In the genomic region with DNA sequence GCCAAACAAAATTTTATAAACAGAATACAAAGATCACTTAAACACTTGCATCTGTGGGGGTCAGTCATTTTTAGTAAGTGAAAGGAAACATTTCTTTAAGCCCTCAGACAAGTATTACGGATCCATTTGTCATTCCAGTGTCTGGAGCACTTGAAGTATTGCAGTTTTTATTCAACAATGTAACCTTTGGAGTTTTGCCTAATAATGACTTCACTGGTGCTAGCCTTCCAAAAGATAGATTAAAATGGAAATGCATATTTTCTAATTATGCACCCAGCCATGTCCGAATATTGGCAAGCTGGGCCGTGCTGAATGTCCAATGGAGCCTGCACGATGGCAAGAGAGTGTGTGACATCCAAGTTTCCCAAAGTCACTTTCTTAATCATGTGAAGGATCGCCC, we compare ENCODE assay signal across 22 mouse cellular contexts.
DNase-seq lines count a peak whose midpoint lies in the region; ATAC-seq and TF ChIP-seq lines count a peak whose summit lies in the region.
"Had no signal": no experiment of that assay in that cellular context is flagged by ENCODE, and none has a peak within 500 bp of the region (broad histone marks: within the 10 kb centered on the region; RNA-seq: fewer than 3 reads in every experiment).

No protein-coding gene starts in this region.

- TF ChIP-seq EP300 in lung, postnatal 0 days (IDR thresholded peaks at IDR 0.05), result no peak

- 0 out of 2 replicates have a peak, but pooled peaks cover 3% of the 10 kb centered on the region for H3K36me3 ChIP-seq in embryonic facial prominence, embryonic 14.5 days (ENCODE audit: control insufficient read depth, insufficient read depth, low read length)
- no peaks in the 10 kb centered on the region for H3K36me3 ChIP-seq in embryonic facial prominence, embryonic 10.5 days (replicated peaks)
- 0 out of 2 replicates have a peak, but pooled peaks cover under 1% of the 10 kb centered on the region for H3K36me3 ChIP-seq in kidney, embryonic 16.5 days (ENCODE audit: insufficient read depth, low read length)
- H3K36me3 ChIP-seq in lung, embryonic 14.5 days (ENCODE audit: insufficient read depth), result no peaks in the 10 kb centered on the region
- no peaks in the 10 kb centered on the region for H3K36me3 ChIP-seq in lung, postnatal 0 days (ENCODE audit: insufficient read depth, low read length)
- no peaks in the 10 kb centered on the region for H3K36me3 ChIP-seq in limb, embryonic 15.5 days
- H3K36me3 ChIP-seq in intestine, embryonic 15.5 days, result no peaks in the 10 kb centered on the region
- H3K36me3 ChIP-seq: embryonic facial prominence, embryonic 13.5 days; heart, embryonic 12.5 days; hindbrain, embryonic 10.5 days had no signal

- no peak overlapping the region for H3K4me3 ChIP-seq in embryonic facial prominence, embryonic 14.5 days (ENCODE audit: low read depth, low read length)
- no peak overlapping the region for H3K4me3 ChIP-seq in embryonic facial prominence, embryonic 10.5 days
- 0 out of 2 replicates have a peak overlapping the region, but pooled peaks have one; percentile 12 for H3K4me3 ChIP-seq in kidney, embryonic 16.5 days (ENCODE audit: low read length)
- no peak overlapping the region for H3K4me3 ChIP-seq in lung, embryonic 14.5 days (ENCODE audit: low read depth, low read length)
- no peak overlapping the region for H3K4me3 ChIP-seq in lung, postnatal 0 days (ENCODE audit: low read depth, low read length)
- no peak overlapping the region for H3K4me3 ChIP-seq in limb, embryonic 15.5 days
- no peak overlapping the region for H3K4me3 ChIP-seq in intestine, embryonic 15.5 days (replicated peaks)
- H3K4me3 ChIP-seq: embryonic facial prominence, embryonic 13.5 days; forebrain, embryonic 13.5 days; heart, embryonic 12.5 days; hindbrain, embryonic 10.5 days had no signal

- no peak overlapping the region for H3K27ac ChIP-seq in embryonic facial prominence, embryonic 14.5 days (replicated peaks; ENCODE audit: low read depth, low read length)
- no peak overlapping the region for H3K27ac ChIP-seq in embryonic facial prominence, embryonic 10.5 days (replicated peaks)
- no peak overlapping the region for H3K27ac ChIP-seq in kidney, embryonic 16.5 days (ENCODE audit: low read length)
- H3K27ac ChIP-seq in lung, embryonic 14.5 days (ENCODE audit: low read depth), result no peak overlapping the region
- H3K27ac ChIP-seq in lung, postnatal 0 days (ENCODE audit: low read length), result no peak overlapping the region
- H3K27ac ChIP-seq in limb, embryonic 15.5 days, result no peak overlapping the region
- H3K27ac ChIP-seq in intestine, embryonic 15.5 days, result no peak overlapping the region
- H3K27ac ChIP-seq: embryonic facial prominence, embryonic 13.5 days; forebrain, embryonic 13.5 days; gastrocnemius, adult 2 months; hindbrain, embryonic 10.5 days; hindbrain, embryonic 14.5 days had no signal

- no peak overlapping the region for H3K9ac ChIP-seq in embryonic facial prominence, embryonic 14.5 days (ENCODE audit: low read depth, low read length)
- no peak overlapping the region for H3K9ac ChIP-seq in kidney, embryonic 16.5 days (replicated peaks; ENCODE audit: low read length)
- H3K9ac ChIP-seq in lung, embryonic 14.5 days, result no peak overlapping the region
- H3K9ac ChIP-seq in lung, postnatal 0 days (replicated peaks; ENCODE audit: low read depth), result no peak overlapping the region
- no peak overlapping the region for H3K9ac ChIP-seq in limb, embryonic 15.5 days
- H3K9ac ChIP-seq in intestine, embryonic 15.5 days, result no peak overlapping the region
- H3K9ac ChIP-seq: embryonic facial prominence, embryonic 13.5 days; forebrain, embryonic 13.5 days; forebrain, postnatal 0 days; heart, embryonic 12.5 days; hindbrain, embryonic 14.5 days had no signal

- 0 out of 2 replicates have a peak, but pooled peaks cover 3% of the 10 kb centered on the region for H3K9me3 ChIP-seq in embryonic facial prominence, embryonic 14.5 days (ENCODE audit: control insufficient read depth, low read length)
- no peaks in the 10 kb centered on the region for H3K9me3 ChIP-seq in embryonic facial prominence, embryonic 10.5 days
- H3K9me3 ChIP-seq in kidney, embryonic 16.5 days (ENCODE audit: low read length), result peaks cover 4% of the 10 kb centered on the region; the same call in 1 of the 2 replicates
- H3K9me3 ChIP-seq in lung, embryonic 14.5 days (ENCODE audit: low read depth, low read length), result 0 out of 2 replicates have a peak, but pooled peaks cover under 1% of the 10 kb centered on the region
- H3K9me3 ChIP-seq in lung, postnatal 0 days (ENCODE audit: low read length), result no peaks in the 10 kb centered on the region
- no peaks in the 10 kb centered on the region for H3K9me3 ChIP-seq in limb, embryonic 15.5 days
- H3K9me3 ChIP-seq in intestine, embryonic 15.5 days, result no peaks in the 10 kb centered on the region
- H3K9me3 ChIP-seq: forebrain, embryonic 13.5 days; hindbrain, embryonic 10.5 days had no signal

- ATAC-seq in embryonic facial prominence, embryonic 14.5 days (ENCODE audit: low read depth), result no peak
- no peak for ATAC-seq in kidney, embryonic 16.5 days (ENCODE audit: low FRiP score, low TSS enrichment)
- no peak for ATAC-seq in lung, embryonic 14.5 days (ENCODE audit: insufficient read depth)
- ATAC-seq in lung, postnatal 0 days, result no peak
- no peak for ATAC-seq in limb, embryonic 15.5 days (ENCODE audit: insufficient number of reproducible peaks, low FRiP score, low TSS enrichment, low read depth)
- ATAC-seq in intestine, embryonic 15.5 days, result no peak
- ATAC-seq: activated CD4-positive, CD25-positive, alpha-beta regulatory T cell, adult 4 months; forebrain, embryonic 13.5 days; forebrain, postnatal 0 days; Patski had no signal

- DNase-seq in embryonic facial prominence, embryonic 14.5 days (ENCODE audit: low spot score), result peak; percentile 58
- no peak for DNase-seq in embryonic facial prominence, embryonic 10.5 days (ENCODE audit: low spot score)
- DNase-seq in kidney, adult 8-10 months, result no peak
- DNase-seq in lung, embryonic 14.5 days, result peak; percentile 55
- no peak for DNase-seq in lung, postnatal 0 days (ENCODE audit: low spot score)
- DNase-seq: adrenal gland, adult 2 months; adrenal gland, postnatal 25 days; cerebellum, adult 18-20 months; cerebellum, postnatal 14 days; forebrain, postnatal 0 days; gastrocnemius, adult 2 months; gastrocnemius, postnatal 25 days had no signal

- no peak overlapping the region for H3K4me2 ChIP-seq in embryonic facial prominence, embryonic 14.5 days (ENCODE audit: low read depth, low read length)
- no peak overlapping the region for H3K4me2 ChIP-seq in kidney, embryonic 16.5 days (replicated peaks; ENCODE audit: low read depth, low read length)
- no peak overlapping the region for H3K4me2 ChIP-seq in lung, embryonic 14.5 days
- no peak overlapping the region for H3K4me2 ChIP-seq in lung, postnatal 0 days (replicated peaks; ENCODE audit: low read depth, low read length)
- 0 out of 2 replicates have a peak overlapping the region, but pooled peaks have one; percentile 8 for H3K4me2 ChIP-seq in limb, embryonic 15.5 days
- no peak overlapping the region for H3K4me2 ChIP-seq in intestine, embryonic 15.5 days (replicated peaks)
- H3K4me2 ChIP-seq: embryonic facial prominence, embryonic 13.5 days; forebrain, embryonic 13.5 days; heart, embryonic 12.5 days; hindbrain, embryonic 14.5 days had no signal

- no peak for TF ChIP-seq CTCF in lung, embryonic 14.5 days (IDR thresholded peaks at IDR 0.05; ENCODE audit: low read depth)
- no peak for TF ChIP-seq CTCF in lung, postnatal 0 days (IDR thresholded peaks at IDR 0.05)

- no peaks in the 10 kb centered on the region for H3K27me3 ChIP-seq in embryonic facial prominence, embryonic 14.5 days (replicated peaks; ENCODE audit: control insufficient read depth, insufficient read depth, low read length)
- H3K27me3 ChIP-seq in embryonic facial prominence, embryonic 10.5 days (replicated peaks; ENCODE audit: low read depth, poor library complexity, severe bottlenecking), result no peaks in the 10 kb centered on the region; the same call in 1 of the 2 replicates
- no peaks in the 10 kb centered on the region for H3K27me3 ChIP-seq in kidney, embryonic 16.5 days (ENCODE audit: insufficient read depth, low read length)
- no peaks in the 10 kb centered on the region for H3K27me3 ChIP-seq in lung, embryonic 14.5 days (ENCODE audit: insufficient read depth, low read length)
- no peaks in the 10 kb centered on the region for H3K27me3 ChIP-seq in lung, postnatal 0 days (replicated peaks; ENCODE audit: insufficient read depth, low read length)
- H3K27me3 ChIP-seq in limb, embryonic 15.5 days, result peaks cover 6% of the 10 kb centered on the region; the same call in 1 of the 2 replicates
- H3K27me3 ChIP-seq in intestine, embryonic 15.5 days (replicated peaks), result no peaks in the 10 kb centered on the region
- H3K27me3 ChIP-seq: embryonic facial prominence, embryonic 13.5 days; forebrain, embryonic 13.5 days; heart, embryonic 12.5 days; Patski had no signal

- peaks cover 24% of the 10 kb centered on the region for H3K4me1 ChIP-seq in embryonic facial prominence, embryonic 14.5 days (ENCODE audit: control insufficient read depth, insufficient read depth, low read length)
- H3K4me1 ChIP-seq in embryonic facial prominence, embryonic 10.5 days, result peaks cover 47% of the 10 kb centered on the region
- H3K4me1 ChIP-seq in kidney, embryonic 16.5 days (ENCODE audit: insufficient read depth, low read length), result peaks cover 15% of the 10 kb centered on the region
- no peaks in the 10 kb centered on the region for H3K4me1 ChIP-seq in lung, embryonic 14.5 days (ENCODE audit: insufficient read depth)
- H3K4me1 ChIP-seq in lung, postnatal 0 days (ENCODE audit: insufficient read depth, low read depth, low read length), result no peaks in the 10 kb centered on the region
- peaks cover 46% of the 10 kb centered on the region for H3K4me1 ChIP-seq in limb, embryonic 15.5 days
- H3K4me1 ChIP-seq in intestine, embryonic 15.5 days (replicated peaks), result peaks cover 5% of the 10 kb centered on the region; the same call in 1 of the 2 replicates

- 69% methylated on average over 5 of the region's 5 CpGs for WGBS in embryonic facial prominence, embryonic 14.5 days
- 93% methylated on average over 5 of the region's 5 CpGs for WGBS in embryonic facial prominence, embryonic 10.5 days
- WGBS in kidney, embryonic 16.5 days, result 35% methylated on average over 5 of the region's 5 CpGs
- WGBS in lung, embryonic 14.5 days, result 44% methylated on average over 5 of the region's 5 CpGs
- 58% methylated on average over 5 of the region's 5 CpGs for WGBS in lung, postnatal 0 days
- 37% methylated on average over 5 of the region's 5 CpGs for WGBS in limb, embryonic 15.5 days
- 56% methylated on average over 5 of the region's 5 CpGs for WGBS in intestine, embryonic 15.5 days

Comparison
In these comparisons a context has a peak if more than half of its experiments do, and no peak if none do; other contexts are left out.
1. DNase-seq: peak in embryonic facial prominence, embryonic 14.5 days (single experiment) and lung, embryonic 14.5 days (single experiment); none in embryonic facial prominence, embryonic 10.5 days (single experiment), kidney, adult 8-10 months (0 of 2) and lung, postnatal 0 days (single experiment).